Mouse (Mus musculus) kidney, adult 2 months (tissue): Measurements from ENCODE around the gene Adi1.

Source experiments
- CTCF ChIP-seq: fragments of 200-500 bp; conservative IDR thresholded peaks from 2 replicates; pipeline ENCODE4 v1.5.1; 2011; ENCODE audit warnings: low read depth, mild to moderate bottlenecking, control low read depth, low read length, moderate library complexity, mixed read lengths; ENCODE audit not compliant: insufficient read depth, insufficient read length
- POLR2A ChIP-seq: fragments of 200-500 bp; IDR thresholded peaks from one replicate; pipeline ENCODE4 v1.6.1; 2011; ENCODE audit warnings: low read depth, low read length, control low read depth

DNA sequence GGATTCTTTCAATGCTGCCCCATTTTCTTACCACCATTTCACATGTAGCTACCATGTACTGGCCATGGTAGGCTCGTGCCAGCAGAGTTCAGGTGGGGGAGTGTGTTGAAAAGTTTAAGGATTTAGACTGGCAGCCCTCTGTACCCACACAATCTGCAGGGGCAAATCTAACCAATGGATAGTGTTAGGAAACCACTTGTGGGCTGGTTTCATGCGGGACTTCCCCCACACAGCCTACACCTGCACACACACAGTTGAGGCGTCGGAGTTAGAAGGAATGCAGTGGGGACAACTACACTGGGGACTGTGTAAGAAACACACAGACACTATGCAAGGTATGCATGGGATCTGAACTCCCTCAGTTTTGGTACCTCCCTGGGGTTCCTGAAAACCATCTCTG is 51.2 kb downstream of the Adi1 start:
- TF ChIP-seq CTCF: no peak
- TF ChIP-seq POLR2A: no peak
